Mouse (Mus musculus) CH12.LX (cell line): Measurements from ENCODE around the gene 1600002K03Rik. TPM values are rescaled to one million over a fixed set of nuclear protein-coding genes. Genes with fewer than 3 reads are reported as not detected.

ENCODE experiments used
- DNase-seq: peaks from one replicate; pipeline ENCODE4 v3.0.0-alpha.2; 2013; ENCODE audit errors: extremely low read depth
- H3K27ac ChIP-seq: 2 replicates; pipeline ENCODE4 v1.5.1; 2012; ENCODE audit warnings: low read depth, mild to moderate bottlenecking, control low read depth, moderate library complexity; ENCODE audit not compliant: insufficient read depth
- H3K27me3 ChIP-seq: replicated peaks from 2 replicates; pipeline ENCODE3; 2012; ENCODE audit warnings: inconsistent platforms
- H3K36me3 ChIP-seq, 2 experiments: replicated peaks in 1 of 2; 2 replicates each; pipeline versions ENCODE3 to v1.6.1; 2012; ENCODE audit warnings: inconsistent platforms in 1 of 2, low read length in 1 of 2, mild to moderate bottlenecking in 1 of 2, mixed read lengths in 1 of 2, moderate library complexity in 1 of 2; ENCODE audit not compliant: control insufficient read depth in 1 of 2, insufficient read depth in 1 of 2
- H3K4me1 ChIP-seq, 2 experiments: 2 replicates each; pipeline ENCODE4 v1.6.1; 2012; ENCODE audit warnings: inconsistent platforms in 1 of 2, moderate library complexity in 1 of 2; ENCODE audit not compliant: insufficient read depth in 2 of 2, control insufficient read depth in 1 of 2
- H3K4me2 ChIP-seq: 2 replicates; pipeline ENCODE4 v1.6.1; 2012; ENCODE audit warnings: low read depth, mild to moderate bottlenecking, control low read depth; ENCODE audit not compliant: poor library complexity, insufficient read depth, severe bottlenecking
- H3K4me3 ChIP-seq, 3 experiments: fragments of 150-350 bp in 1 of 3; sonication (generic) in 1 of 3; replicated peaks in 1 of 3; 2 replicates each; pipeline versions ENCODE3 to v1.5.1; 2011 to 2012; ENCODE audit warnings: low read depth in 2 of 3, low read length in 2 of 3, mild to moderate bottlenecking in 2 of 3, moderate library complexity in 2 of 3, control low read depth in 1 of 3, improper control_type of control experiment in 1 of 3, inconsistent platforms in 1 of 3, mixed read lengths in 1 of 3; ENCODE audit not compliant: poor library complexity in 1 of 3
- H3K79me2 ChIP-seq: replicated peaks from 2 replicates; pipeline ENCODE4 v1.6.1; 2012; ENCODE audit warnings: mild to moderate bottlenecking, moderate library complexity; ENCODE audit not compliant: control insufficient read depth, poor library complexity, insufficient read depth, severe bottlenecking; ENCODE audit errors: extremely low read depth
- H3K9ac ChIP-seq: 2 replicates; pipeline ENCODE4 v1.6.1; 2012; ENCODE audit warnings: low read depth, mild to moderate bottlenecking, control low read depth, moderate library complexity; ENCODE audit not compliant: insufficient read depth
- H3K9me3 ChIP-seq: replicated peaks from 2 replicates; pipeline ENCODE3; 2012; ENCODE audit warnings: low read length, inconsistent platforms, mixed read lengths
- CHD2 ChIP-seq: IDR thresholded peaks from 2 replicates; pipeline ENCODE4 v1.6.1; 2011; ENCODE audit warnings: low read length, improper control_type of control experiment
- ETS1 ChIP-seq: conservative IDR thresholded peaks from 2 replicates; pipeline ENCODE4 v1.6.1; 2012; ENCODE audit warnings: low read depth, mild to moderate bottlenecking, inconsistent platforms, low read length, improper control_type of control experiment, moderate library complexity
- HCFC1 ChIP-seq: IDR thresholded peaks from 2 replicates; pipeline ENCODE4 v1.6.1; 2012; ENCODE audit warnings: low read depth, mild to moderate bottlenecking, inconsistent platforms, low read length, improper control_type of control experiment
- IRF4 ChIP-seq: IDR thresholded peaks from 2 replicates; pipeline ENCODE4 v1.6.1; 2014; ENCODE audit warnings: low read depth, mild to moderate bottlenecking, inconsistent platforms, low read length, improper control_type of control experiment
- MAFK ChIP-seq: IDR thresholded peaks from 2 replicates; pipeline ENCODE4 v1.6.1; 2011; ENCODE audit warnings: low read length, improper control_type of control experiment; ENCODE audit not compliant: insufficient replicate concordance
- MAX ChIP-seq: IDR thresholded peaks from 2 replicates; pipeline ENCODE4 v1.6.1; 2011; ENCODE audit warnings: low read length, improper control_type of control experiment
- MYC ChIP-seq: IDR thresholded peaks from 2 replicates; pipeline ENCODE4 v1.6.1; 2011; ENCODE audit warnings: low read depth, mild to moderate bottlenecking, improper control_type of control experiment, low read length
- NRF1 ChIP-seq: IDR thresholded peaks from 2 replicates; pipeline ENCODE4 v1.6.1; 2014; ENCODE audit warnings: low read depth, mild to moderate bottlenecking, inconsistent platforms, low read length, improper control_type of control experiment, moderate library complexity
- SIN3A ChIP-seq: IDR thresholded peaks from 2 replicates; pipeline ENCODE4 v1.6.1; 2012; ENCODE audit warnings: low read length, improper control_type of control experiment, inconsistent platforms
- TCF12 ChIP-seq: IDR thresholded peaks from 2 replicates; pipeline ENCODE4 v1.6.1; 2014; ENCODE audit warnings: low read depth, mild to moderate bottlenecking, inconsistent platforms, low read length, improper control_type of control experiment
- UBTF ChIP-seq: IDR thresholded peaks from 2 replicates; pipeline ENCODE4 v1.6.1; 2012; ENCODE audit warnings: low read depth, mild to moderate bottlenecking, inconsistent platforms, low read length, improper control_type of control experiment, moderate library complexity
- dilution Hi-C: fragments of 300-500 bp; cut with MboI; formaldehyde crosslinking; loops from 2 replicates; pipeline ENCODE4 v1.14.3; 2020; ENCODE audit warnings: low sequenced_read_pairs; ENCODE audit not compliant: extremely low pct_unique_long_range_greater_than_20kb, extremely low pct_ligation_motif_present
- in situ Hi-C: fragments of 300-500 bp; cut with MboI; formaldehyde crosslinking; loops from 3 replicates; pipeline ENCODE4 v1.14.3; 2019; ENCODE audit warnings: low sequenced_read_pairs, low pct_ligation_motif_present, low pct_unique_long_range_greater_than_20kb, mixed read lengths
- polyA plus RNA-seq: library from polyadenylated mRNA; unstranded; fragments of >175 nt; gene quantifications from 2 replicates; pipeline ENCODE4 v1.2.1, GENCODE M21; 2012; ENCODE audit warnings: low read depth; ENCODE audit not compliant: insufficient read length
- total RNA-seq, 2 experiments: library from RNA; depleted of rRNA; stranded (reverse); fragments of 300-350 nt in 1 of 2; fragments of >200 nt in 1 of 2; gene quantifications; 2 replicates each; pipeline ENCODE4 v1.2.3; 2012 to 2014

Gene 1600002K03Rik
- total and polyA plus RNA-seq, 3 experiments = 19.3 to 40.2 (median 30.5) TPM

DNA sequence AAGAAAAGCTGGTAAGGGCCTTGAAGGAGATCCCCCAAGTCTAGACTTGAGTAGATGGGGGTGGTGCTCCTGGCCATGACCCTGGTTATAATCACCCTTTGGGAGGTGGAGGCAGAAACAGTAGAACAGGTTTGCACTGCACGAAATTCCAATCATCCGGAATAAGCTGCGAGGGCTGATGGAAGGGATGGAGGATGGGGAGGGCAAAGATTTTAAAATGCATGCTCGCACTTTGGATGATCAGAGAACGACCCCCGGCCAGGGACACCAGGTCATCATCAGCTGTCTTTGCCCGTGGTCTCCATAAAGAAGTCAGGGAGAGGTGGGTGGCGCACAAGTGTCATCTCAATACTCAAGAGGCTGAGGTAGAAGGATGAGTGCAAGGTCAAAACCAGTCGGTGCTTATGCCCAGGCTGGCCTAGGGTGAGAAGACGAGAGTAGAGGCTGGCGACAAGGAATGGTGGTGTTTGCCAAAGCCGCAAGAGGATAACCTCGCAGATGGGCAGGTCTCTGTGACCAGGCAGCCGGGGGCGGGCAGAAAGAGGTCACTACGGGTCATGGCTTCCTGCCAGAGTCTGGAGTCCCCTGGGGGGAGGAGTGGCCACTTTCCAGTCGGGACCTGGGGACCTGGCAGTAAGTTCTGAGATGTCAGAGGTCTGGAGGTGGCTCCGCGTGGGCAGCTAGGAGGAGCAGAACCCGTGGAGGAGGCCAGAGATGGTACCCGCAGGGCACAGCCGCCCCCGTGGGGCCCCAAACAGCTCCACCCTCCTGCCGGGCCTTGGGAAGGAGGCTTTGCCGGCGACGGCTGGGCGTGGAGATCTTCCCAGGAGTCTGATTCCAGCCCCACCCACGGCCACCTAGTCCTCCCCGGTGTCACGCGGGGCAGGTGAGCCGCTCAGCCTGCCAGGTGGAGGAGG, 12.0 kb upstream of the 1600002K03Rik start:
- peak overlapping the region; percentile 73 for H3K27ac ChIP-seq
- H3K27me3 ChIP-seq = no peaks in the 10 kb centered on the region
- H3K4me1 ChIP-seq = peaks cover 37 to 86% of the 10 kb centered on the region in 2 experiments
- peak; percentile 28; the same call in 1 of the 2 replicates for TF ChIP-seq HCFC1
- TF ChIP-seq TCF12 = peak; percentile 46; the same call in 1 of the 2 replicates
- 0 out of 2 replicates have a peak, but pooled peaks have one; percentile 10 for TF ChIP-seq SIN3A
- TF ChIP-seq MAX = no peak
- H3K9me3 ChIP-seq = no peaks in the 10 kb centered on the region
- in situ Hi-C loops (no loop called here), dilution Hi-C loops (no loop called here)
- H3K36me3 ChIP-seq = peaks cover 12 to 20% of the 10 kb centered on the region in 2 experiments
- H3K9ac ChIP-seq = peak overlapping the region; percentile 55
- no peaks in the 10 kb centered on the region for H3K79me2 ChIP-seq
- H3K4me3 ChIP-seq = peak overlapping the region; percentile 47 to 64 (median 49)
- no peak for DNase-seq
- H3K4me2 ChIP-seq = peak overlapping the region; percentile 52

DNA sequence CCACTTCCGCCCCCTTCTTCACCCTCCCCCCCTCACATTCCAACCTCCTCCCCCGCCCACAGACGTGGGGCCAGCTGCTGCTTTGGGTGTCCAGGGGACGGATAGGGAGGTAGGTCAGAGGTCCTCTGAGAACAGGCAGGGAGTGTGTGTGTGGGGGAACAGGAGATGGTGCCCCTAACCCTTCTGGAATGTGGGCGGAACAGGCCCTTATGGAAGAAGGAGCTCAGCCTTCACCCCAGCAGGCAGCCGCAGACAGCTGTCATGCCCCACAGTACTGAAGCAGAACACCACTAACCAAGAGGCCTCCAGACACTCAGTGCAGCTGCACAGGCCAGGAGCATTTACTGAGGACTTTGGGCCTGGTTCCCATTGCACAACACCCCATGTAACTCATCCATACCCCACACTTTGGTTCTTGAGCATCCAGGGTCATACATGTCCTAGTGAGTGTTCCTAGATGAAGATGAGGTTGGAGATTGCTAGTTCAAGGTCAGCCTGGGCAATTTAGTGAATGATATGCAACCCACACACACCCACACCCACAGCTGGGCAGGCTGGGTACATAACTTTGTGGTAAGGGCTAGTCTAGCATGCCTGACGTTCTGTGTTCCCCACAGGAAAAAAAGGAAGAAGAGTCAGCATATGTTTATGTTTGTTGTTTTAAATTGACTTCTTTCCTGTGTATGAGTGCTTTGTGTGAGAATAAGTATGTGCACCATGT, 11.1 kb upstream of the 1600002K03Rik start:
- in situ Hi-C loops (no loop called here), dilution Hi-C loops (no loop called here)
- no peaks in the 10 kb centered on the region for H3K9me3 ChIP-seq
- peak overlapping the region; percentile 55 for H3K27ac ChIP-seq
- H3K9ac ChIP-seq = peak overlapping the region; percentile 55; the same call in 1 of the 2 replicates
- H3K4me2 ChIP-seq = peak overlapping the region; percentile 52; the same call in 1 of the 2 replicates
- TF ChIP-seq UBTF = no peak
- TF ChIP-seq ETS1 = no peak
- no peak for TF ChIP-seq SIN3A
- no peak for TF ChIP-seq IRF4
- TF ChIP-seq NRF1 = no peak
- peak; percentile 57; the same call in 1 of the 2 replicates for TF ChIP-seq CHD2
- TF ChIP-seq TCF12 = no peak
- no peak for TF ChIP-seq MAFK
- no peaks in the 10 kb centered on the region for H3K79me2 ChIP-seq
- DNase-seq = no peak
- H3K4me3 ChIP-seq = no peak overlapping the region
- H3K4me1 ChIP-seq = peaks cover 35 to 84% of the 10 kb centered on the region in 2 experiments
- no peaks in the 10 kb centered on the region for H3K27me3 ChIP-seq
- peaks cover 4 to 10% of the 10 kb centered on the region in 2 experiments for H3K36me3 ChIP-seq

DNA sequence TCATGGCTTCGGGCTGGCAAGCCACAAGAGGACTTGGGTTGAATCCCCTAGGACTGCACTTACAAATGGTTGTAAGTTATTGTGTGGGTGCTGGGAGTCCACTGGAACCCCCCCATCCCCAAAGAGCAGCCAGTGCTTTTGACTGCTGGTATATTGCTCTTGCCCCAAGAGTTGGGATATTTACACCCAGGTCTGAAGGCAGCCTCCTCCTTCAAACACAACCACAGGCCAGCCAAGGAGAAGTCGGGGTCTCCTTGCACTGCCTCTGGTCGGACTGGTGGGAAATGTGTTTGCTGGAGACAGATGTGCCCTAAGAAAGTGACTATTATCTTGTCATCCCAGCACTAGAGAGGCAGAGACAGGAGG, 10.5 kb upstream of the 1600002K03Rik start:
- H3K4me3 ChIP-seq = no peak overlapping the region
- dilution Hi-C loops = no loop called here
- peaks cover 35 to 85% of the 10 kb centered on the region in 2 experiments for H3K4me1 ChIP-seq
- no peak overlapping the region for H3K4me2 ChIP-seq
- TF ChIP-seq MYC = no peak
- TF ChIP-seq, all 38 proteins: peak for 0
- no peaks in the 10 kb centered on the region for H3K79me2 ChIP-seq
- DNase-seq = no peak
- no peaks in the 10 kb centered on the region for H3K9me3 ChIP-seq
- H3K27ac ChIP-seq = no peak overlapping the region
- no peak overlapping the region for H3K9ac ChIP-seq
- H3K27me3 ChIP-seq = no peaks in the 10 kb centered on the region
- peaks cover 0 to 5% of the 10 kb centered on the region in 2 experiments for H3K36me3 ChIP-seq
- in situ Hi-C loops = no loop called here
